Mouse (Mus musculus): ENCODE data around the gene Ccdc8. TPM values are rescaled to one million over a fixed set of nuclear protein-coding genes. Genes with fewer than 3 reads are reported as not detected.

Gene Ccdc8
- total RNA-seq, 2 experiments from 2014 or later = 1.6 to 2.1 TPM

DNA sequence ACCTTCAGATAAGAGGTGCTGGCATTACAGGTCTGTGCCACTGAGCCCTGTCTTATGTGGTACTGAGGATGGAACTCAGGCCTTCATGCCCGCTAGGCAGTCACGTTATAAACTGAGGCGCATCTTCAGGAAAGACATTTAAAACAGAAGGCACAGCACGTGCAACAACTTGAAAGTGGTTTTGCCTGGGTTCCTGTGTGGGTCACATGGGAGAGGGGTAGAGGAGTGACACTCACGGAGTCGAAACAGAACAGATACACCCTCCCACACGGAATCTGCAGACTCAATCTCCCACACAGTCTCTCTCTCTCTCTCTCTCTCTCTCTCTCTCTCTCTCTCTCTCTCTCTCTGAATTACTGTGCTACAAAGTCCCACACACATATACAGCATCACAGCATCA lies 37.7 kb downstream of the Ccdc8 start:
- intact Hi-C loops (cut with DNase I) = no loop called here
- no peak for DNase-seq

DNA sequence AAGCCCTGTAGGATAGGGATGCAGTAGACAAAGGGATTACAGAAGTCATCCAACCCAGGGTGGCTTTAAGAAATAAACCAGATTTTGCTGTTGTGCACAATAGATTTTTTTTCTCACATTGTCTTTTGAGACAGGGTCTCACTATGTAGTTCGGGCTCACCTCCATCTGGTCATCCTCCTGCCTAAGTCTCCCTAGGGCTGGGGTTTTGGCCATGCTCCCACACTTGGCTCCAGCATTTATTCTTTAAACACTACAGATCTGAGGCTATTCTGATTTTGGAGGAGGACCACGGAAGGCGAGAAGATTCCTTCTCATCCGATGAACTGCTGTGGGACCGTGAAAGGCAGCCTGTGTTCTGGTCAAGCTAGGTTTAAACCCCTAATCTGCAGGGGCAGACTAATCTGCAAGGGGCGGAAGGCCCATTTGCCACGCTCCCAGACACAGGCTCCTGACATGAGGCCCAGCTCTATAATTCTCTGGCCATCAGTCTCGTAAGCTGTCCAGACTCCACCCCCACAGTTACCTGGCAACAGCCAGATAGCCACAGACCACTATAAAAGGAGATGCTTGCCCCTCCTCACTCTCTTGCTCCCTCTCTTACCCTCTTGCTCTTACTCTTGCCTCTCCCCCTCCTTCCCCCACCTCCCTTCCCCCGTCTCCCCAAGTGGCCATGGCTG lies 45.6 kb downstream of the Ccdc8 start:
- DNase-seq = no peak
- intact Hi-C loops (cut with DNase I) = no loop called here

DNA sequence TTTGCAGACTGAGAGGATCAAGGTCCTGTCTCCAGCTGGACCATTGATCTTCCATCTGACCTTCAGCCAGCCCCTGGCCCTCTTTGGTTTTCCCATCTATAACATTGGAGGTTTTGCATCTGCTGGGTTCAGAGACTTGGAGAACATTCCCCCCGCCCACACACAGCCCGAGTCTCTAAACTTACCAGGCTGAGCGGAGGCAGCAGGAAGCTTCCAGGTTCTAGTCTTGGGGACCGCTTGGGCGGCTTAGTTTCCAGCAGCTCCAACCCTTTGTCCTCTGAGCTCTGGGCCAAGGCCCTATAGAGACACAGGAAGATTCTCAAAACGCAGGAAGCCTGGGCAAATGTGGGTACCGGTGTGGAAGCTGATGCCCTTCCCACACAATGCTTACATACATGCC lies 46.9 kb downstream of the Ccdc8 start:
- no peak for DNase-seq
- intact Hi-C loops (cut with DNase I) = no loop called here

DNA sequence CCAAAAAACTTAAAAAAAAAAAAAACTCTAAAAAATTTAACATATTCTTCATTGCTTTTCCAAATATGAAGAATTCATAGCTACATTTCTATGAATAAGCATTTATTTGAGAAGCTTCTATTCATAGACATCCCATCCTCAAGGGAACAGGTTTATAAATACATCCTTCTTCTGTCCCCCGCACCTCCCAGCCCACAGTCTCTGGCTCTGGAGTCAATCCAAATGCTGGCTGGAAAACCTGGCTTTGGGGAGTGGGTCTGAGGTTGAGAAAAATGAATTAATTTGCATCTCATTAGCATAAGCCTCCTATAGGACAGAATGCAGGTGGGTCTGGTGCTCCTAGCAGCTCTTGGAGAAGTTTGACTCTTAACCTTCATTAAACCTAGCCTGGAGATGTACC lies 53.2 kb downstream of the Ccdc8 start:
- DNase-seq = no peak

More for the DNA sequence above, 53.2 kb downstream of the Ccdc8 start:
- intact Hi-C loops (cut with DNase I) = no loop called here

Other genes with a start within 250 kb of the Ccdc8 start
- 10 to 100 TPM; 15.2 to 18.6 TPM for gene Slc1a5, start 211.4 kb upstream of the Ccdc8 start, total RNA-seq (2021)
- 10 to 100 TPM; 13.9 to 14.7 TPM for gene Strn4, start 176.8 kb upstream of the Ccdc8 start, total RNA-seq (2021)
- gene Fkrp, start 176.0 kb upstream of the Ccdc8 start, total RNA-seq (2021) = 10 to 100 TPM; 45.3 to 50.1 TPM
- gene Prkd2, start 149.8 kb upstream of the Ccdc8 start, total RNA-seq (2021) = 1 to 10 TPM; 5.1 to 6.5 TPM
- gene Dact3, start 117.4 kb upstream of the Ccdc8 start, total RNA-seq (2021) = 1 to 10 TPM; 2.0 TPM
- gene Gng8, start 100.9 kb upstream of the Ccdc8 start, total RNA-seq (2021) = under 1 TPM in 1 of 2 experiments, not detected in 1; 0.54 TPM
- gene Ptgir, start 86.2 kb upstream of the Ccdc8 start, total RNA-seq (2021) = 1 to 10 TPM; 1.1 to 1.2 TPM
- 100 to 1,000 TPM; 297 to 327 TPM for gene Calm3, start 68.6 kb upstream of the Ccdc8 start, total RNA-seq (2021)
- gene Pnmal2, start 48.0 kb upstream of the Ccdc8 start, total RNA-seq (2021) = 1 to 10 TPM; 1.5 to 2.2 TPM
- gene Pnmal1, start 33.0 kb upstream of the Ccdc8 start, total RNA-seq (2021) = not detected
- gene Gm42372, start 9.6 kb upstream of the Ccdc8 start, total RNA-seq (2021) = not detected
- gene Ppp5c, start 35.2 kb downstream of the Ccdc8 start, total RNA-seq (2021) = 10 to 100 TPM; 62.4 to 62.7 TPM
- 1 to 10 TPM; 1.2 to 1.3 TPM for gene Hif3a, start 69.7 kb downstream of the Ccdc8 start, total RNA-seq (2021)
- gene Psg16, start 81.3 kb downstream of the Ccdc8 start, total RNA-seq (2021) = under 1 TPM; 0.07 to 0.13 TPM
- not detected for gene Ceacam3, start 157.6 kb downstream of the Ccdc8 start, total RNA-seq (2021)
- not detected for gene Psg29, start 210.8 kb downstream of the Ccdc8 start, total RNA-seq (2021)

All from gastrocnemius, postnatal 36 days (tissue).